Mouse (Mus musculus) right cerebral cortex, postnatal 14 days (tissue): ENCODE measurements around the gene Gm49369.

ENCODE experiments used
- DNase-seq: peaks from one replicate; pipeline ENCODE4 v3.0.0; 2022

Gm49369 gene

GRCm38 (mm10) chr7:142394261-142395190, 12.1 kb upstream of the Gm49369 start:
- DNase-seq, result no peak

GRCm38 (mm10) chr7:142393191-142393590, 10.7 kb upstream of the Gm49369 start:
- DNase-seq, result no peak

GRCm38 (mm10) chr7:142391609-142392008, 9.1 kb upstream of the Gm49369 start:
- DNase-seq, result no peak

GRCm38 (mm10) chr7:142391108-142391507, 8.6 kb upstream of the Gm49369 start:
- DNase-seq, result no peak

GRCm38 (mm10) chr7:142389961-142390650, 7.6 kb upstream of the Gm49369 start:
- DNase-seq, result no peak

GRCm38 (mm10) chr7:142388740-142389139, 6.3 kb upstream of the Gm49369 start:
- DNase-seq, result no peak

GRCm38 (mm10) chr7:142388198-142388597, 5.7 kb upstream of the Gm49369 start:
- DNase-seq, result no peak

- DNase-seq, result peak; percentile 97
These were observed 5.1 kb upstream of the Gm49369 start, which contains the start of gene Ctsd for GRCm38 (mm10) chr7:142387419-142388148. TSS of gene Ctsd (minus strand) at chr7:142388038.

GRCm38 (mm10) chr7:142386621-142387201, 4.2 kb upstream of the Gm49369 start:
- DNase-seq, result no peak

GRCm38 (mm10) chr7:142385742-142386403, 3.4 kb upstream of the Gm49369 start:
- no peak for DNase-seq

- DNase-seq, result no peak
These were observed 1.8 kb upstream of the Gm49369 start for GRCm38 (mm10) chr7:142384306-142384705.

- no peak for DNase-seq
These were observed 1.3 kb downstream of the Gm49369 start for GRCm38 (mm10) chr7:142381175-142381574.

- DNase-seq, result no peak
These were observed 3.3 kb downstream of the Gm49369 start for GRCm38 (mm10) chr7:142379186-142379585.

GRCm38 (mm10) chr7:142377233-142377925, 5.1 kb downstream of the Gm49369 start:
- DNase-seq, result no peak

- DNase-seq, result no peak
These were observed 6.4 kb downstream of the Gm49369 start for GRCm38 (mm10) chr7:142376096-142376495.

- peak; percentile 50 for DNase-seq
These were observed 7.2 kb downstream of the Gm49369 start for GRCm38 (mm10) chr7:142375261-142375724.

- no peak for DNase-seq
These were observed 8.0 kb downstream of the Gm49369 start for GRCm38 (mm10) chr7:142374413-142375015.

- no peak for DNase-seq
These were observed 8.6 kb downstream of the Gm49369 start, which contains the start of gene Ifitm10 for GRCm38 (mm10) chr7:142373641-142374412. TSS of gene Ifitm10 (minus strand) at chr7:142373753.

- DNase-seq, result no peak
These were observed 9.4 kb downstream of the Gm49369 start for GRCm38 (mm10) chr7:142373039-142373438.
